Mouse (Mus musculus) ES-E14 (cell line): ENCODE results near the gene Sept6. TPM values are rescaled to one million over a fixed set of nuclear protein-coding genes. Genes with fewer than 3 reads are reported as not detected.

ENCODE experiments used
- DNase-seq: peaks from one replicate; pipeline ENCODE4 v3.0.0-alpha.2; 2013; ENCODE audit warnings: low read depth, low spot score
- H3K27ac ChIP-seq: 2 replicates; pipeline ENCODE4 v1.5.1; 2012; ENCODE audit warnings: low read depth, mild to moderate bottlenecking, low read length, moderate library complexity, mixed read lengths; ENCODE audit not compliant: poor library complexity, insufficient read depth, severe bottlenecking
- H3K36me3 ChIP-seq: 2 replicates; pipeline ENCODE4 v1.6.1; 2012; ENCODE audit warnings: mild to moderate bottlenecking, low read length, moderate library complexity, mixed read lengths; ENCODE audit not compliant: control insufficient read depth, poor library complexity, insufficient read depth, severe bottlenecking
- H3K4me1 ChIP-seq, 2 experiments: fragments of 150-350 bp in 1 of 2; sonication (generic) in 1 of 2; 2 replicates each; pipeline ENCODE4 v1.6.1; 2012; ENCODE audit warnings: low read length in 2 of 2, mild to moderate bottlenecking in 1 of 2, mixed read lengths in 1 of 2; ENCODE audit not compliant: control insufficient read depth in 2 of 2, insufficient read depth in 2 of 2, poor library complexity in 1 of 2
- H3K4me3 ChIP-seq, 2 experiments: fragments of 150-350 bp in 1 of 2; sonication (generic) in 1 of 2; 2 replicates each; pipeline ENCODE4 v1.5.1; 2012; ENCODE audit warnings: low read length in 2 of 2, low read depth in 1 of 2, mild to moderate bottlenecking in 1 of 2, mixed read lengths in 1 of 2; ENCODE audit not compliant: insufficient read depth in 1 of 2, poor library complexity in 1 of 2, severe bottlenecking in 1 of 2
- H3K9ac ChIP-seq: 2 replicates; pipeline ENCODE4 v1.6.1; 2012; ENCODE audit warnings: low read depth, mild to moderate bottlenecking, low read length, mixed read lengths; ENCODE audit not compliant: poor library complexity, insufficient read depth, severe bottlenecking
- H3K9me3 ChIP-seq: fragments of 150-350 bp; sonication (generic); 2 replicates; pipeline ENCODE4 v1.6.1; 2012; ENCODE audit warnings: low read depth, mild to moderate bottlenecking, low read length; ENCODE audit not compliant: control insufficient read depth, insufficient read depth
- CHD2 ChIP-seq: IDR thresholded peaks from 2 replicates; pipeline ENCODE4 v1.6.1; 2014; ENCODE audit warnings: mild to moderate bottlenecking, low read depth, low read length, inconsistent platforms
- HCFC1 ChIP-seq: IDR thresholded peaks from 2 replicates; pipeline ENCODE4 v1.6.1; 2012; ENCODE audit warnings: low read length, inconsistent platforms, borderline replicate concordance; ENCODE audit not compliant: insufficient read depth
- MAFK ChIP-seq: IDR thresholded peaks from 2 replicates; pipeline ENCODE4 v1.6.1; 2014; ENCODE audit warnings: mild to moderate bottlenecking, low read depth, low read length, inconsistent platforms; ENCODE audit not compliant: insufficient read depth
- ZC3H11A ChIP-seq: IDR thresholded peaks from 2 replicates; pipeline ENCODE4 v1.6.1; 2012; ENCODE audit warnings: low read depth, mild to moderate bottlenecking, inconsistent platforms, low read length, borderline replicate concordance
- ZNF384 ChIP-seq: IDR thresholded peaks from 2 replicates; pipeline ENCODE4 v1.6.1; 2012; ENCODE audit warnings: low read depth, low read length, inconsistent platforms
- in situ Hi-C, 2 experiments: fragments of 600-800 bp; cut with MboI; formaldehyde crosslinking; loops; one replicate each; pipeline ENCODE4 v1.15.1; 2025; ENCODE audit warnings: low sequenced_read_pairs in 2 of 2, inconsistent platforms in 1 of 2; ENCODE audit not compliant: unreplicated experiment in 2 of 2
- total RNA-seq: library from RNA; depleted of rRNA; stranded (reverse); fragments of 300-350 nt; gene quantifications from 2 replicates; pipeline ENCODE4 v1.2.3, GENCODE M21; 2012

Gene Sept6
- total RNA-seq, 1 experiment, result 6.4 TPM

DNA sequence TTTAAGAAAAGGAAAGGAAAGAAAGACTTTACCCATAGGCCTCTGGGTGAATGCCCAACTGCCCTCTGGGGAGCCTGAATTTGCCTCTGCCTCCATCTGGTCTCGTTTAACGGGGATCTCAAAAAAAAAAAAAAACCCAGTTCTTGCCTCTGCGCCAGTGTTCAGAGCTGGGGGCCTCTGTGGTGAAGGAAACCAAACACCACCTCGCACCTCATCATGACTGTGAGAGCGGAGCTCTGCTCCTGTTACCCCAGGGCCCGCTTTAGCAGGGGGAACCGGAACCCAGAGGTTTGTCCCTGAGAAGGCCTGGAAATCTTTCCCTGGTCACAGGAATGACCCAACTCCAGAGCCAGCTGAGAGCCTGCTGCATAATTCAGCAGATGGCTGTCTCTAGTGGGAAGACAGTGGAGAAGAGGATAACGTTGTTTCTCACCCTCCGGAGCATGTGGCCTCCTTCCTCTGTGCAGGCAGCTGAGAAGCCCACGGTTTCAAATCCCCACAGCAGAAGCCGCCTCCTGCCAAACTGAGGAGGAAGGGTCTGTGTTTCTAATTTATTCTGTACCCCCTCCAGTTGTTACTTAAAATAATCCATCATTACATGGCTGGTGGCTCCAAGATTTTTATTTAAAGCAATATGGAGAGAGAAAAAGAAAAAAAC, 7.8 kb downstream of the Sept6 start:
- H3K4me1 ChIP-seq, result peaks cover 0 to 1% of the 10 kb centered on the region in 2 experiments; a peak in 1 of 4 replicates
- no peak overlapping the region for H3K4me3 ChIP-seq
- TF ChIP-seq MAFK (no peak), HCFC1 (no peak), ZNF384 (no peak), CHD2 (no peak), ZC3H11A (no peak)
- in situ Hi-C loops, result no loop called here
- no peak for DNase-seq
- H3K36me3 ChIP-seq, result no peaks in the 10 kb centered on the region
- no peak overlapping the region for H3K27ac ChIP-seq
- H3K9me3 ChIP-seq, result no peaks in the 10 kb centered on the region
- no peak overlapping the region for H3K9ac ChIP-seq

DNA sequence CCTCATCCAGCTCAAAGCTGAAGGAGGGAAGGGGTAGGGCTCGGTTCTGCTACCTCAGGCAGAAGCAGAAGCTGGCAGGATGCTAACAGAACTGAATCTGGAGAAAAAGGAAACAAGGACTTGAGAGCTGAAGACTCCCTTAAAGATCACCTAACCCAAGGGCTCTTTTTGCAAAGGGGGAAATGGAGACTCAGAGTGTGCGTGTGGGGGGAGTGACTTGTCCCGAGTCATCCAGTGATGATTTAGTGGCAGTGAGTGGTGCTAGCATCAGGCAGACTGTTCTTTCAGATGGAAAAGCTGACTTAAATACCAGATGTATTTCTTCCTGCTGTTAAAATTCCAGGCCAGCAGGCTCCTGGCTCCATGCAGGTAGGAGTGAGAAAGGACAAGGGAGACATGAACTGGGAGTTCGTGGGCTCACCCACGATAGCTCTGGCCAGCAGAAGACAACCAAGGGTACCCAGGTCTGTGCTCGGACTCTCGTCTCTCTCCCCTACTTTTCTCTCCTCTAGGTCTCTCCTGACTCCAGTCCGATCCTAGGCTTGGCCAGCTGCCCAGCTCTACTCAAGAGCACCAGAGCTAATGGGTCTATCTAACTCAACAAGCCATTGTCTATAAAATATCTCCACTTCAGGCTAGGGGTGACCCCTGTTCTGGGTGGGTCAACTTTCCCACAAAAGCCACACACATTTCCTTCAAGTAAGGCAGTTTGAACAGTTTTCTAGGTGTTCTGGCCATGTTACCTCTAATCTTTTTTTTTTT, 8.5 kb downstream of the Sept6 start:
- Histone ChIP-seq H3K36me3 (no peaks in the 10 kb centered on the region), H3K9ac (no peak overlapping the region), H3K27ac (no peak overlapping the region), H3K9me3 (no peaks in the 10 kb centered on the region), H3K4me3 (no peak overlapping the region), H3K4me1 (no peaks in the 10 kb centered on the region; a peak in 1 of 4 replicates)
- in situ Hi-C loops, result no loop called here
- no peak for DNase-seq
- TF ChIP-seq HCFC1 (peak; percentile 43; the same call in 1 of the 2 replicates), ZNF384 (no peak; the same call in 1 of the 2 replicates)

GRCm38 (mm10) chrX:36980563-36981187, 10.9 kb downstream of the Sept6 start:
- in situ Hi-C loops, result no loop called here
- no peaks in the 10 kb centered on the region; a peak in 1 of 4 replicates for H3K4me1 ChIP-seq
- TF ChIP-seq ZC3H11A, result no peak
- TF ChIP-seq ZNF384, result no peak
- no peak for TF ChIP-seq HCFC1
- no peak for TF ChIP-seq CHD2
- no peak for TF ChIP-seq MAFK
- no peak overlapping the region for H3K9ac ChIP-seq
- no peak overlapping the region for H3K27ac ChIP-seq
- no peaks in the 10 kb centered on the region for H3K36me3 ChIP-seq
- no peaks in the 10 kb centered on the region for H3K9me3 ChIP-seq
- no peak overlapping the region for H3K4me3 ChIP-seq
- DNase-seq, result no peak

DNA sequence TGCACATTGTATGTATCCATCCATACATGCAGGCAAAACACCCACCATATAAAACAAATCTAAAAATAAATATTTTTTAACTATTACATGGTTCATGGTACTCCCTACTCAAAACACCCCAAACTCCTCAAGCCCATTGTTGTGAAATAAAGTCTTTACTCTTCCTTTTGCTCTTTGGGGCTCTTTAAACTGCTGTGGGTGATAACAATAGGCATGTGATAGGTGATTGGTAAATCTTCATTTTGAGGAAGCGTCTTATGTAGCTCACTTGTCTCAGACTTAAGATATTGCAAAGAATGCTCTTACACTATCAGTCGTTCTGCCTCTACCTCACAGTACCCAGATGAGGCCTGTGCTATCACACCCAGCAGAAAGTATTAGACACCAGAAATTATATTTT, 13.7 kb downstream of the Sept6 start:
- no peak for DNase-seq
- Histone ChIP-seq H3K4me3 (no peak overlapping the region), H3K9me3 (no peaks in the 10 kb centered on the region), H3K27ac (no peak overlapping the region), H3K36me3 (no peaks in the 10 kb centered on the region), H3K4me1 (no peaks in the 10 kb centered on the region), H3K9ac (no peak overlapping the region)
- in situ Hi-C loops, result no loop called here
- TF ChIP-seq MAFK (no peak), HCFC1 (no peak), ZNF384 (no peak), CHD2 (no peak), ZC3H11A (no peak)
